Mouse (Mus musculus) lung, postnatal 4 days (tissue): Measurements from ENCODE around the gene Gins1.
"Not testable (repeated sequence)": the region's sequence is repeated elsewhere in the genome, so short reads cannot be mapped to it uniquely, and the experiment has no call there.

ENCODE experiments used
- DNase-seq, 2 experiments: peaks; one replicate each; pipeline ENCODE4 v3.0.0; 2021

Gins1 gene

GRCm38 (mm10) chr2:150904936-150905450, at the start of gene Gins1:
Gene Gins1, plus strand, starts transcription at chr2:150905400.
- DNase-seq: no peak

- no peak for DNase-seq
Observed at GRCm38 (mm10) chr2:150858724-150859487, 46.3 kb upstream of the Gins1 start.

GRCm38 (mm10) chr2:150859709-150860470, 45.3 kb upstream of the Gins1 start:
- DNase-seq: no peak

- no peak for DNase-seq
Observed at GRCm38 (mm10) chr2:150861128-150861527, 44.1 kb upstream of the Gins1 start.

GRCm38 (mm10) chr2:150867021-150867420, 38.2 kb upstream of the Gins1 start:
- DNase-seq: no peak

- no peak for DNase-seq
Observed at GRCm38 (mm10) chr2:150869446-150869845, 35.8 kb upstream of the Gins1 start.

GRCm38 (mm10) chr2:150874508-150874907, 30.7 kb upstream of the Gins1 start:
- no peak for DNase-seq

- no peak for DNase-seq
Observed at GRCm38 (mm10) chr2:150875226-150875625, 30.0 kb upstream of the Gins1 start.

GRCm38 (mm10) chr2:150877561-150877960, 27.6 kb upstream of the Gins1 start:
- no peak for DNase-seq

- no peak for DNase-seq
Observed at GRCm38 (mm10) chr2:150884075-150884778, 21.0 kb upstream of the Gins1 start.

- no peak for DNase-seq
Observed at GRCm38 (mm10) chr2:150884779-150885110, 20.5 kb upstream of the Gins1 start.

GRCm38 (mm10) chr2:150885814-150886213, 19.4 kb upstream of the Gins1 start:
- no peak for DNase-seq

- no peak for DNase-seq
Observed at GRCm38 (mm10) chr2:150886315-150886714, 18.9 kb upstream of the Gins1 start.

GRCm38 (mm10) chr2:150887370-150887769, 17.8 kb upstream of the Gins1 start:
- DNase-seq: no peak

- no peak for DNase-seq
Observed at GRCm38 (mm10) chr2:150894617-150895267, 10.5 kb upstream of the Gins1 start.

- no peak for DNase-seq
Observed at GRCm38 (mm10) chr2:150895691-150896252, 9.4 kb upstream of the Gins1 start.

- DNase-seq: no peak
Observed at GRCm38 (mm10) chr2:150900341-150900740, 4.9 kb upstream of the Gins1 start.

- DNase-seq: no peak
Observed at GRCm38 (mm10) chr2:150902347-150902746, 2.9 kb upstream of the Gins1 start.

- peak; percentile 99 for DNase-seq
Observed at GRCm38 (mm10) chr2:150904272-150904935, 796 bp upstream of the Gins1 start, which contains the start of gene Abhd12. Gene Abhd12, minus strand, starts transcription at chr2:150904741.

GRCm38 (mm10) chr2:150908881-150909280, 3.7 kb downstream of the Gins1 start:
- not testable (repeated sequence) for DNase-seq

- peak; percentile 96 to 97 for DNase-seq
Observed at GRCm38 (mm10) chr2:150909429-150910039, 4.3 kb downstream of the Gins1 start.
